Mouse (Mus musculus): ENCODE results near the gene Arfip2. TPM values are rescaled to one million over a fixed set of nuclear protein-coding genes. Genes with fewer than 3 reads are reported as not detected.

The Arfip2 gene
- polyA plus RNA-seq, 1 experiment = 13.3 TPM

- H3K27ac ChIP-seq (ENCODE audit: control insufficient read depth, insufficient read depth, low read depth, low read length, poor library complexity) = no peak overlapping the region
- TF ChIP-seq CTCF (IDR thresholded peaks at IDR 0.05; ENCODE audit: control insufficient read depth, insufficient read depth, low read length) (no peak), POLR2A (IDR thresholded peaks at IDR 0.05; ENCODE audit: borderline replicate concordance, control insufficient read depth, low read depth, low read length) (no peak)
- WGBS = 83% methylated on average over 6 of the region's 6 CpGs
- no peak overlapping the region for H3K4me3 ChIP-seq (replicated peaks; ENCODE audit: control insufficient read depth, low read depth, low read length)
- peaks cover 1% of the 10 kb centered on the region; the same call in 1 of the 2 replicates for H3K4me1 ChIP-seq (ENCODE audit: control insufficient read depth, insufficient read depth, low read length)
Measured at GRCm38 (mm10) chr7:105638776-105639175, 1.4 kb downstream of the Arfip2 start.

GRCm38 (mm10) chr7:105635726-105636125, 4.5 kb downstream of the Arfip2 start:
- no peak for TF ChIP-seq CTCF (IDR thresholded peaks at IDR 0.05; ENCODE audit: control insufficient read depth, insufficient read depth, low read length)
- no peak for TF ChIP-seq POLR2A (IDR thresholded peaks at IDR 0.05; ENCODE audit: borderline replicate concordance, control insufficient read depth, low read depth, low read length)
- 89% methylated on average over 2 of the region's 2 CpGs for WGBS
- no peaks in the 10 kb centered on the region; the same call in 1 of the 2 replicates for H3K4me1 ChIP-seq (ENCODE audit: control insufficient read depth, insufficient read depth, low read length)
- no peak overlapping the region for H3K27ac ChIP-seq (ENCODE audit: control insufficient read depth, insufficient read depth, low read depth, low read length, poor library complexity)
- no peak overlapping the region for H3K4me3 ChIP-seq (replicated peaks; ENCODE audit: control insufficient read depth, low read depth, low read length)

- no peaks in the 10 kb centered on the region; the same call in 1 of the 2 replicates for H3K4me1 ChIP-seq (ENCODE audit: control insufficient read depth, insufficient read depth, low read length)
- no peak overlapping the region for H3K27ac ChIP-seq (ENCODE audit: control insufficient read depth, insufficient read depth, low read depth, low read length, poor library complexity)
- no peak for TF ChIP-seq POLR2A (IDR thresholded peaks at IDR 0.05; ENCODE audit: borderline replicate concordance, control insufficient read depth, low read depth, low read length)
- no peak for TF ChIP-seq CTCF (IDR thresholded peaks at IDR 0.05; ENCODE audit: control insufficient read depth, insufficient read depth, low read length)
- no peak overlapping the region for H3K4me3 ChIP-seq (replicated peaks; ENCODE audit: control insufficient read depth, low read depth, low read length)
- 57% methylated on average over 9 of the region's 9 CpGs for WGBS
Measured at GRCm38 (mm10) chr7:105634272-105634920, 5.8 kb downstream of the Arfip2 start.

GRCm38 (mm10) chr7:105633801-105634135, 6.4 kb downstream of the Arfip2 start:
- 1% methylated on average over 10 of the region's 10 CpGs for WGBS
- H3K27ac ChIP-seq (ENCODE audit: control insufficient read depth, insufficient read depth, low read depth, low read length, poor library complexity) = no peak overlapping the region; the same call in 1 of the 2 replicates
- TF ChIP-seq POLR2A (IDR thresholded peaks at IDR 0.05; ENCODE audit: borderline replicate concordance, control insufficient read depth, low read depth, low read length) (no peak), CTCF (IDR thresholded peaks at IDR 0.05; ENCODE audit: control insufficient read depth, insufficient read depth, low read length) (no peak)
- no peaks in the 10 kb centered on the region; the same call in 1 of the 2 replicates for H3K4me1 ChIP-seq (ENCODE audit: control insufficient read depth, insufficient read depth, low read length)
- peak overlapping the region; percentile 73 for H3K4me3 ChIP-seq (replicated peaks; ENCODE audit: control insufficient read depth, low read depth, low read length)

- WGBS = 1% methylated on average over 71 of the region's 71 CpGs
- Histone ChIP-seq H3K27ac (ENCODE audit: control insufficient read depth, insufficient read depth, low read depth, low read length, poor library complexity) (peak within 1 kb of the TSS; percentile 36), H3K4me1 (ENCODE audit: control insufficient read depth, insufficient read depth, low read length) (peaks cover 1% of the 10 kb centered on the region; the same call in 1 of the 2 replicates), H3K4me3 (replicated peaks; ENCODE audit: control insufficient read depth, low read depth, low read length) (peak within 1 kb of the TSS; percentile 73)
- peak; percentile 8; the same call in 1 of the 2 replicates for TF ChIP-seq POLR2A (IDR thresholded peaks at IDR 0.05; ENCODE audit: borderline replicate concordance, control insufficient read depth, low read depth, low read length)
- no peak for TF ChIP-seq CTCF (IDR thresholded peaks at IDR 0.05; ENCODE audit: control insufficient read depth, insufficient read depth, low read length)
Measured at GRCm38 (mm10) chr7:105633127-105633800, 7.0 kb downstream of the Arfip2 start, which contains the start of gene Trim3. Trim3 (minus strand) TSS chr7:105633571.

- Histone ChIP-seq H3K4me3 (replicated peaks; ENCODE audit: control insufficient read depth, low read depth, low read length) (peak overlapping the region; percentile 39), H3K4me1 (ENCODE audit: control insufficient read depth, insufficient read depth, low read length) (peaks cover 1% of the 10 kb centered on the region; the same call in 1 of the 2 replicates), H3K27ac (ENCODE audit: control insufficient read depth, insufficient read depth, low read depth, low read length, poor library complexity) (no peak overlapping the region)
- WGBS = 38% methylated on average over 4 of the region's 4 CpGs
- TF ChIP-seq CTCF (IDR thresholded peaks at IDR 0.05; ENCODE audit: control insufficient read depth, insufficient read depth, low read length) = no peak
- no peak for TF ChIP-seq POLR2A (IDR thresholded peaks at IDR 0.05; ENCODE audit: borderline replicate concordance, control insufficient read depth, low read depth, low read length)
Measured at GRCm38 (mm10) chr7:105632551-105632972, 7.7 kb downstream of the Arfip2 start.

- TF ChIP-seq CTCF (IDR thresholded peaks at IDR 0.05; ENCODE audit: control insufficient read depth, insufficient read depth, low read length) (no peak), POLR2A (IDR thresholded peaks at IDR 0.05; ENCODE audit: borderline replicate concordance, control insufficient read depth, low read depth, low read length) (no peak)
- Histone ChIP-seq H3K27ac (ENCODE audit: control insufficient read depth, insufficient read depth, low read depth, low read length, poor library complexity) (no peak overlapping the region), H3K4me1 (ENCODE audit: control insufficient read depth, insufficient read depth, low read length) (peaks cover 3% of the 10 kb centered on the region; the same call in 1 of the 2 replicates), H3K4me3 (replicated peaks; ENCODE audit: control insufficient read depth, low read depth, low read length) (no peak overlapping the region)
- WGBS = 14% methylated on average over 3 of the region's 3 CpGs
Measured at GRCm38 (mm10) chr7:105628633-105629032, 11.6 kb downstream of the Arfip2 start.

GRCm38 (mm10) chr7:105625397-105625796, 14.8 kb downstream of the Arfip2 start:
- 92% methylated on average over 6 of the region's 6 CpGs for WGBS
- Histone ChIP-seq H3K4me3 (replicated peaks; ENCODE audit: control insufficient read depth, low read depth, low read length) (no peak overlapping the region), H3K4me1 (ENCODE audit: control insufficient read depth, insufficient read depth, low read length) (peaks cover 3% of the 10 kb centered on the region; the same call in 1 of the 2 replicates), H3K27ac (ENCODE audit: control insufficient read depth, insufficient read depth, low read depth, low read length, poor library complexity) (no peak overlapping the region)
- TF ChIP-seq CTCF (IDR thresholded peaks at IDR 0.05; ENCODE audit: control insufficient read depth, insufficient read depth, low read length) = no peak
- no peak for TF ChIP-seq POLR2A (IDR thresholded peaks at IDR 0.05; ENCODE audit: borderline replicate concordance, control insufficient read depth, low read depth, low read length)
